Mouse (Mus musculus): Measurements from ENCODE around the gene Ucp2.

DNA sequence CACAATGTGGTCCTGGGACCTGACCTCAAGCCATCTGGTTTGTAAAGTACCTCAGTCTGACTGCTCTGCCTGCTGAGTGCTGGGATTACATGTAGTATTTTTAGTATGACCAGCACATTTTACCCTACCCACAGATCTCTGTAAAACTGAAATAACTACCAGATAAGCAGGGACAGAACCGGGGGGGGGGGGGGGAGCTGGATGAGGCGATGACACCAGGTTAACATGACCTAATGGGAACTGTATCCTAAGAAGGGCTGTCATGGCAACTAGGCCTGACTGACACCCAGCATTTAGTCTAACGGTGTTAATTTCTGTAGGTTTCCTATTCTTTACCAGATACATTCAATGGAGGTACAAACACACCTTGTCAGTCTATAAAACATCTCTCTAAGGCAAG lies 56.7 kb downstream of the Ucp2 start:
- TF ChIP-seq POLR2A (IDR thresholded peaks at IDR 0.05; ENCODE audit: low read depth, low read length) (no peak), CTCF (conservative IDR thresholded peaks at IDR 0.05; ENCODE audit: insufficient read depth, insufficient read length, low read depth, low read length) (no peak)
